Mouse (Mus musculus) liver, embryonic 14.5 days (tissue): ENCODE results near the gene Agbl5. TPM values are rescaled to one million over a fixed set of nuclear protein-coding genes. Genes with fewer than 3 reads are reported as not detected.

ENCODE experiments used
- ATAC-seq: fragments of 200-750 bp; cut with Nextera tagmentation; 2 replicates; pipeline ENCODE4 v1.8.0; 2017; ENCODE audit warnings: moderate number of reproducible peaks, mild to moderate bottlenecking, moderate library complexity; ENCODE audit not compliant: insufficient read depth
- DNase-seq, 3 experiments: peaks; one replicate each; pipeline ENCODE4 v3.0.0-alpha.2; 2012 to 2013; ENCODE audit warnings: low read depth in 3 of 3, low spot score in 3 of 3
- H3K27ac ChIP-seq: fragments of 300-500 bp; sonication (generic); 2 replicates; pipeline ENCODE4 v1.5.1; 2014; ENCODE audit warnings: moderate library complexity, mild to moderate bottlenecking, control low read depth, inconsistent platforms
- H3K27me3 ChIP-seq: fragments of 300-500 bp; sonication (generic); 2 replicates; pipeline ENCODE4 v1.6.1; 2014; ENCODE audit warnings: mild to moderate bottlenecking, low read length, moderate library complexity; ENCODE audit not compliant: control insufficient read depth, insufficient read depth
- H3K36me3 ChIP-seq: fragments of 300-500 bp; sonication (generic); replicated peaks from 2 replicates; pipeline ENCODE4 v1.6.1; 2014; ENCODE audit warnings: low read depth; ENCODE audit not compliant: control insufficient read depth, insufficient read depth
- H3K4me1 ChIP-seq, 2 experiments: fragments of 200-500 bp in 1 of 2; fragments of 300-500 bp in 1 of 2; sonication (generic) in 1 of 2; replicated peaks; 2 replicates each; pipeline ENCODE4 v1.6.1; 2012 to 2014; ENCODE audit warnings: antibody characterized with exemption in 1 of 2, inconsistent platforms in 1 of 2, low read length in 1 of 2; ENCODE audit not compliant: control insufficient read depth in 2 of 2, insufficient read depth in 2 of 2
- H3K4me2 ChIP-seq: fragments of 300-500 bp; sonication (generic); 2 replicates; pipeline ENCODE4 v1.6.1; 2014; ENCODE audit warnings: low read depth, mild to moderate bottlenecking, control low read depth, moderate library complexity
- H3K4me3 ChIP-seq, 2 experiments: fragments of 200-500 bp in 1 of 2; fragments of 300-500 bp in 1 of 2; sonication (generic) in 1 of 2; 2 replicates each; pipeline ENCODE4 v1.5.1; 2012 to 2014; ENCODE audit warnings: low read depth in 2 of 2, low read length in 2 of 2, mild to moderate bottlenecking in 2 of 2, control low read depth in 1 of 2, inconsistent platforms in 1 of 2, moderate library complexity in 1 of 2; ENCODE audit not compliant: insufficient read depth in 1 of 2
- H3K9ac ChIP-seq: fragments of 300-500 bp; sonication (generic); replicated peaks from 2 replicates; pipeline ENCODE4 v1.6.1; 2014; ENCODE audit warnings: mild to moderate bottlenecking, control low read depth, moderate library complexity
- H3K9me3 ChIP-seq: fragments of 300-500 bp; sonication (generic); 2 replicates; pipeline ENCODE4 v1.6.1; 2016; ENCODE audit warnings: low read length, mixed read lengths; ENCODE audit not compliant: control insufficient read depth
- CTCF ChIP-seq: IDR thresholded peaks from 2 replicates; pipeline ENCODE4 v1.5.1; 2016; ENCODE audit warnings: antibody characterized with exemption, low read depth, control low read depth
- EP300 ChIP-seq: IDR thresholded peaks from 2 replicates; pipeline ENCODE4 v1.6.1; 2016; ENCODE audit warnings: antibody characterized with exemption, low read depth
- WGBS: fragments of 180-500 bp; shearing (Covaris S2); extraction: QIAGEN DNeasy Blood & Tissue Kit; methylation state at CpG from one replicate; pipeline ENCODE4 v1.1.7; 2014; ENCODE audit not compliant: insufficient replicate concordance; 5-methylcytosine and 5-hydroxymethylcytosine counted together
- polyA plus RNA-seq, 2 experiments: library from polyadenylated mRNA; depleted of rRNA in 1 of 2; stranded (reverse) in 1 of 2; unstranded in 1 of 2; fragments of >200 nt; fragmentation: Nextera tagmentation in 1 of 2; extraction: Ambion mirVana in 1 of 2; gene quantifications; 2 replicates each; pipeline versions ENCODE4 v1.2.1 to v1.2.3; 2012 to 2014

Gene Agbl5
- polyA plus RNA-seq, 2 experiments: 4.8 to 5.0 TPM

DNA sequence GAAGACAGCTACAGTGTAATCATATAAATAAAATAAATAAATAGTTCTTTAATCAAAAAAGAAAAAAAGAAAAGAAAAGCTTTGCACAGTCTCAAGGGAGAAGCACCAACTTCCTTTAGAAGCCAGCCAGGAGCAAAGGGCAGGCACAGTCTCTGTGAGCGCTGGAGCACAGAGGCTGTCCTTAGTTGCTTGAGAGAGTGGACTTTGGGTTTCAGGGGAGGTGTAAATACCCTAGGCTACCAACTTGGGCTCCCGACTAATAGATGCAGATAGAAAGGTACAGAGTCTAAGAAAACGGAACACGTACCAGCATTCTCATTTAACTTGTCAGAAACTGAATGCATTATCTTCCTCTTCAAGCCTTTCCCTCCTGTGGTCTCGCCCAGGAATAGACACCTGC is 60.1 kb downstream of the Agbl5 start:
- Histone ChIP-seq H3K27me3 (peaks cover 5% of the 10 kb centered on the region; the same call in 1 of the 2 replicates), H3K9ac (no peak overlapping the region), H3K36me3 (no peaks in the 10 kb centered on the region; the same call in 1 of the 2 replicates), H3K9me3 (no peaks in the 10 kb centered on the region), H3K4me2 (no peak overlapping the region), H3K4me3 (no peak overlapping the region), H3K27ac (no peak overlapping the region), H3K4me1 (peaks cover 5 to 12% of the 10 kb centered on the region in 2 experiments)
- no peak for TF ChIP-seq CTCF
- no peak for TF ChIP-seq EP300
- DNase-seq: no peak
- no peak for ATAC-seq
- WGBS: 56% methylated on average over 5 of the region's 5 CpGs

DNA sequence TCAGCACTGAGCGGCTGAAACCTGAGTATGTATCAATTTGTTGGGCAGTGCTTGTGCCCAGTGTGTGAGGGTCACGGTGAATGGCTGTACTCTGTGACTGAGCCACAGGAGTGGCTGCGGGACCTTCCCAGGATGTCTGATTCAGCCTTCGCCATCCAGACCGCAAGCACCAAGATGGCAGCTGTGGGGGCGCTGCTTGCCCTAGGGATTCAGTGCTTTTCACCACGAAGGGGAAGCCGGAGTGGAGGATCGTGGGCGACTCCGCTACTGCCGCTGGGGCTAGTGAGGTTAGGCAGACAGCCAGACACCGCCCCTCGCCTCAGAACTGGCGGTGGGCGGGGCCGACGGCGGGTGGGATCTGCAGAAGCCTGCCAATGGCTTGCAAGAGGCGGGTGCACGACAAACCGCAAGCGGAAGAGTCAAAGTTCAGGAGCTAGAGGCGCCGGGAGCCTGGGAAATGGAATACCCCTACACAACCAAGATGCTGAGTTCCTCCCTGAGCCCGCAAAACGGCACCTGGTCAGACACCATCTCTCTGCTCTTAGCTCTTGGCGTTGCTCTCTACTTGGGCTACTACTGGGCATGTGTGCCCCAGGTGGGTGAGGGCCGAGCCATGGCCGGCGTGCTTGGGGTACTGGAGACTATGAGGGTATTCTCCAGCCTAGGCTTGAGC is 61.3 kb downstream of the Agbl5 start:
- peak overlapping the region; percentile 94 for H3K4me2 ChIP-seq
- peaks cover 7% of the 10 kb centered on the region for H3K36me3 ChIP-seq
- H3K27me3 ChIP-seq: peaks cover 5% of the 10 kb centered on the region; the same call in 1 of the 2 replicates
- no peak overlapping the region for H3K27ac ChIP-seq
- H3K9ac ChIP-seq: peak overlapping the region; percentile 83
- ATAC-seq (peak; percentile 88), DNase-seq (peak; percentile 74 to 76 (median 75))
- peak overlapping the region; percentile 87 to 92 for H3K4me3 ChIP-seq
- no peaks in the 10 kb centered on the region for H3K9me3 ChIP-seq
- WGBS: under 1% methylated on average over 31 of the region's 31 CpGs
- H3K4me1 ChIP-seq: peaks cover 5 to 12% of the 10 kb centered on the region in 2 experiments
- TF ChIP-seq EP300 (no peak), CTCF (peak; percentile 46)

DNA sequence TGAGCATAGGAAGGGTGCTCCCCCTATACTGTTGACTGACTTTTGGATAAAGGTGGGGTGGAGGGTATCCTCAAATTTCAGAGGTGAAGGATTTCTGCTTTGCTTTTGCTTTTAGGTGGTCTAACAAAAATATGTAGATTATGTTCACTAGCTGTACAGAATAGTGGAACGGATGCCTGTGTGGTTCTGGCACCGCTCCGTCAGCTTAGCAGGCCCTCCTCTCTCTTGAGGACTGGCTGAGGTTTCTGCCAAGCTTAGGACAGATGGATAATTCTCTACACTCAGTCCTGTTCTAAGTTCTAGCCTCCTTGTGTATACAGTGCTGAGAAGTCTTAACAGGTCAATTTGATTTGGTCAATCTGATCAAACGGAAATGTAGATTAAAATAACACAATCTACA is 62.0 kb downstream of the Agbl5 start:
- Histone ChIP-seq H3K27ac (no peak overlapping the region), H3K4me3 (peak overlapping the region; percentile 87 to 92), H3K36me3 (peaks cover 12% of the 10 kb centered on the region), H3K4me1 (peaks cover 5 to 12% of the 10 kb centered on the region in 2 experiments), H3K4me2 (peak overlapping the region; percentile 94), H3K27me3 (no peaks in the 10 kb centered on the region), H3K9me3 (no peaks in the 10 kb centered on the region), H3K9ac (peak overlapping the region; percentile 83)
- DNase-seq (no peak), ATAC-seq (peak; percentile 14; the same call in 1 of the 2 replicates)
- 61% methylated on average over 4 of the region's 4 CpGs for WGBS
- TF ChIP-seq CTCF (no peak), EP300 (no peak)

DNA sequence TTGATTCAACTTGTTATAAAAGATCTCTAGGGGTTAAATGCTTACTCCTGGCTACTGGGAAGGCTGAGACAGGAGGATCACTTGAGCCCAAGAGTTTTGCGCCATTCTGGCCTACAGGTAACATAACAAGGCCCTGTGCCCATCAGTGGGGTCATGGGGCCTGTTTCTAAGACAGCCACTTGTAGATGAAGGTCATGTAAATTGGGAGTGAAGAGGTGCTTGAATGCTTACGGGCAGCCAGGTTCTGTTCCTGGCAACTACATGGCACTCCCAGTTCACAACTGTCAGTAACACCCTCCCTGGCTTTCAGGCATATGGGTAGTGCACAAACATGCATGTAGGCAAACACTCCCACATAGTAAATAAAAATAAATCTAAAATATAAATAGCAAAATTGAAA is 62.4 kb downstream of the Agbl5 start:
- no peak for DNase-seq
- peak overlapping the region in 1 of 2 experiments; percentile 87; a peak in 2 of 4 replicates for H3K4me3 ChIP-seq
- TF ChIP-seq CTCF: no peak
- no peak for TF ChIP-seq EP300
- no peak for ATAC-seq
- 86% methylated on average over 2 of the region's 2 CpGs for WGBS
- H3K4me1 ChIP-seq: peaks cover 5 to 12% of the 10 kb centered on the region in 2 experiments
- H3K27me3 ChIP-seq: no peaks in the 10 kb centered on the region
- H3K27ac ChIP-seq: no peak overlapping the region
- H3K9ac ChIP-seq: no peak overlapping the region; the same call in 1 of the 2 replicates
- no peaks in the 10 kb centered on the region for H3K9me3 ChIP-seq
- peak overlapping the region; percentile 94 for H3K4me2 ChIP-seq
- H3K36me3 ChIP-seq: peaks cover 14% of the 10 kb centered on the region

DNA sequence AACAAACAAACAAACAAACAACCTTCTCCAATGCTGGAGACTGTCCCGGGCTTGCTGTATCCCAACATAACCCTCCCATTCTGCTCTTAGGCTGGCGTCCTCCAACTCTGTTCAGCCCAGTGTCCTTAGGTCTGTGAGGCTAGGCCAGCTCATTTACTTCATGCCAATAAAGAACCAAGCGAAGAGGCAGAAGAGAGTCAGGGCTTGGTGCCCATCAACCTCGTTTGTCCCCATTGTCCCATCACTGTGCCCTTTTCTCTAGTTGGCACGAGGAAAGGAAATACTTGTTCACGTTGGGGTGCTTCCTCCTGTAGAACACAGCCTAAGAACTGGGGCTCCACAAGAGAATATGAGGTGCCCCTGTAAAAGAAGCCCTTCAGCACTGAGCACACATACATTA is 63.2 kb downstream of the Agbl5 start:
- no peak for TF ChIP-seq EP300
- no peak for TF ChIP-seq CTCF
- H3K9me3 ChIP-seq: no peaks in the 10 kb centered on the region
- H3K27ac ChIP-seq: no peak overlapping the region
- H3K4me2 ChIP-seq: no peak overlapping the region
- peaks cover 5 to 12% of the 10 kb centered on the region in 2 experiments for H3K4me1 ChIP-seq
- no peak overlapping the region for H3K9ac ChIP-seq
- DNase-seq (no peak), ATAC-seq (no peak)
- no peaks in the 10 kb centered on the region for H3K27me3 ChIP-seq
- WGBS: 67% methylated on average over 6 of the region's 6 CpGs
- peaks cover 14% of the 10 kb centered on the region for H3K36me3 ChIP-seq
- H3K4me3 ChIP-seq: no peak overlapping the region
